Mouse (Mus musculus) kidney, embryonic 15.5 days (tissue): ENCODE results near the gene Cybb. TPM values are rescaled to one million over a fixed set of nuclear protein-coding genes. Genes with fewer than 3 reads are reported as not detected.
"Not testable (repeated sequence)": the region's sequence is repeated elsewhere in the genome, so short reads cannot be mapped to it uniquely, and the experiment has no call there.

Experiments used
- ATAC-seq: fragments of 200-750 bp; cut with Nextera tagmentation; replicated peaks from 2 replicates; pipeline ENCODE4 v1.8.0; 2017; ENCODE audit warnings: moderate TSS enrichment; ENCODE audit not compliant: low FRiP score
- H3K27ac ChIP-seq: fragments of 300-500 bp; sonication (generic); 2 replicates; pipeline ENCODE4 v1.5.1; 2015; ENCODE audit warnings: mild to moderate bottlenecking, inconsistent platforms
- H3K27me3 ChIP-seq: fragments of 300-500 bp; sonication (generic); 2 replicates; pipeline ENCODE4 v1.6.1; 2015; ENCODE audit warnings: inconsistent platforms
- H3K36me3 ChIP-seq: fragments of 300-500 bp; sonication (generic); 2 replicates; pipeline ENCODE4 v1.6.1; 2015; ENCODE audit warnings: inconsistent platforms
- H3K4me1 ChIP-seq: fragments of 300-500 bp; sonication (generic); 2 replicates; pipeline ENCODE4 v1.6.1; 2015; ENCODE audit warnings: inconsistent platforms
- H3K4me2 ChIP-seq: fragments of 300-500 bp; sonication (generic); 2 replicates; pipeline ENCODE4 v1.6.1; 2015; ENCODE audit warnings: moderate library complexity, mild to moderate bottlenecking, inconsistent platforms
- H3K4me3 ChIP-seq: fragments of 300-500 bp; sonication (generic); replicated peaks from 2 replicates; pipeline ENCODE4 v1.5.1; 2015; ENCODE audit warnings: mild to moderate bottlenecking, inconsistent platforms
- H3K9ac ChIP-seq: fragments of 300-500 bp; sonication (generic); 2 replicates; pipeline ENCODE4 v1.6.1; 2015; ENCODE audit warnings: mild to moderate bottlenecking, inconsistent platforms
- H3K9me3 ChIP-seq: fragments of 300-500 bp; sonication (generic); replicated peaks from 2 replicates; pipeline ENCODE4 v1.6.1; 2016; ENCODE audit warnings: inconsistent platforms
- WGBS: fragments of 180-500 bp; shearing (Covaris S2); methylation state at CpG from one replicate; pipeline ENCODE4 v1.1.7; 2015; ENCODE audit warnings: mixed read lengths; 5-methylcytosine and 5-hydroxymethylcytosine counted together
- polyA plus RNA-seq: library from polyadenylated mRNA; unstranded; fragments of >200 nt; fragmentation: Nextera tagmentation; extraction: Ambion mirVana; gene quantifications from 2 replicates; pipeline ENCODE4 v1.2.1, GENCODE M21; 2015

The Cybb gene
- 2.3 and 2.6 TPM in 2 replicates for polyA plus RNA-seq

- no peak for ATAC-seq
- Histone ChIP-seq H3K27me3 (no peaks in the 10 kb centered on the region), H3K9ac (no peak within 1 kb of the TSS), H3K27ac (no peak within 1 kb of the TSS), H3K4me3 (no peak within 1 kb of the TSS), H3K36me3 (no peaks in the 10 kb centered on the region), H3K9me3 (no peaks in the 10 kb centered on the region), H3K4me1 (no peaks in the 10 kb centered on the region), H3K4me2 (no peak within 1 kb of the TSS)
- 80% methylated on average over 4 of the region's 4 CpGs for WGBS
Observed at GRCm38 (mm10) chrX:9487671-9488070, at the start of gene Cybb. Gene Cybb (minus strand): TSS chrX:9487771.

GRCm38 (mm10) chrX:9536881-9537280 is 49.3 kb upstream of the Cybb start:
- Histone ChIP-seq H3K9me3 (no peaks in the 10 kb centered on the region), H3K4me3 (no peak overlapping the region), H3K27ac (no peak overlapping the region), H3K4me1 (no peaks in the 10 kb centered on the region), H3K9ac (no peak overlapping the region), H3K4me2 (no peak overlapping the region), H3K27me3 (no peaks in the 10 kb centered on the region), H3K36me3 (no peaks in the 10 kb centered on the region)
- 89% methylated on average over 3 of the region's 3 CpGs for WGBS
- no peak for ATAC-seq

- 26% methylated on average over 2 of the region's 2 CpGs for WGBS
- not testable (repeated sequence) for H3K4me1 ChIP-seq
Observed at GRCm38 (mm10) chrX:9519969-9520368, 32.4 kb upstream of the Cybb start.

GRCm38 (mm10) chrX:9517531-9517930 is 30.0 kb upstream of the Cybb start:
- H3K4me3 ChIP-seq, H3K27ac ChIP-seq, H3K9ac ChIP-seq, H3K27me3 ChIP-seq, H3K4me1 ChIP-seq, H3K4me2 ChIP-seq, H3K9me3 ChIP-seq, H3K36me3 ChIP-seq, ATAC-seq: not testable (repeated sequence)

More at GRCm38 (mm10) chrX:9519969-9520368, 32.4 kb upstream of the Cybb start:
- not testable (repeated sequence) for H3K4me2 ChIP-seq, H3K9me3 ChIP-seq, H3K4me3 ChIP-seq, ATAC-seq, H3K9ac ChIP-seq, H3K27me3 ChIP-seq, H3K36me3 ChIP-seq, H3K27ac ChIP-seq

- not testable (repeated sequence) for H3K27ac ChIP-seq, H3K4me3 ChIP-seq, H3K27me3 ChIP-seq, H3K9me3 ChIP-seq, H3K4me2 ChIP-seq, ATAC-seq, H3K4me1 ChIP-seq, H3K36me3 ChIP-seq, H3K9ac ChIP-seq
- 76% methylated on average over 6 of the region's 6 CpGs for WGBS
Observed at GRCm38 (mm10) chrX:9475036-9475435, 12.5 kb downstream of the Cybb start.

GRCm38 (mm10) chrX:9474440-9474839 is 13.1 kb downstream of the Cybb start:
- H3K9ac ChIP-seq: no peak overlapping the region
- no peaks in the 10 kb centered on the region for H3K36me3 ChIP-seq
- ATAC-seq: no peak
- no peaks in the 10 kb centered on the region for H3K4me1 ChIP-seq
- H3K9me3 ChIP-seq: no peaks in the 10 kb centered on the region
- H3K4me3 ChIP-seq: no peak overlapping the region
- H3K27ac ChIP-seq: no peak overlapping the region
- no peaks in the 10 kb centered on the region for H3K27me3 ChIP-seq
- H3K4me2 ChIP-seq: no peak overlapping the region

- no peaks in the 10 kb centered on the region for H3K27me3 ChIP-seq
- no peak overlapping the region for H3K4me2 ChIP-seq
- no peak overlapping the region for H3K9ac ChIP-seq
- H3K9me3 ChIP-seq: no peaks in the 10 kb centered on the region
- H3K36me3 ChIP-seq: no peaks in the 10 kb centered on the region
- ATAC-seq: no peak
- H3K4me1 ChIP-seq: no peaks in the 10 kb centered on the region
- H3K27ac ChIP-seq: no peak overlapping the region
- no peak overlapping the region for H3K4me3 ChIP-seq
- whole genome bisulfite sequencing: 81% methylated on average over 2 of the region's 2 CpGs
Observed at GRCm38 (mm10) chrX:9473768-9474167, 13.8 kb downstream of the Cybb start.

GRCm38 (mm10) chrX:9470811-9471388 is 16.7 kb downstream of the Cybb start:
- no peaks in the 10 kb centered on the region for H3K4me1 ChIP-seq
- H3K4me3 ChIP-seq: no peak overlapping the region
- no peak overlapping the region for H3K9ac ChIP-seq

GRCm38 (mm10) chrX:9469100-9469499 is 18.5 kb downstream of the Cybb start:
- Histone ChIP-seq H3K27me3 (no peaks in the 10 kb centered on the region), H3K9ac (no peak overlapping the region), H3K4me3 (no peak overlapping the region), H3K4me2 (no peak overlapping the region), H3K4me1 (no peaks in the 10 kb centered on the region), H3K27ac (no peak overlapping the region), H3K9me3 (no peaks in the 10 kb centered on the region), H3K36me3 (no peaks in the 10 kb centered on the region)
- ATAC-seq: no peak

More at GRCm38 (mm10) chrX:9470811-9471388, 16.7 kb downstream of the Cybb start:
- no peak for ATAC-seq
- Histone ChIP-seq H3K4me2 (no peak overlapping the region), H3K27ac (no peak overlapping the region), H3K27me3 (no peaks in the 10 kb centered on the region), H3K36me3 (no peaks in the 10 kb centered on the region), H3K9me3 (no peaks in the 10 kb centered on the region)
- 65% methylated on average over 3 of the region's 3 CpGs for WGBS

- Histone ChIP-seq H3K27ac (no peak overlapping the region), H3K4me3 (no peak overlapping the region), H3K9me3 (no peaks in the 10 kb centered on the region), H3K4me1 (no peaks in the 10 kb centered on the region), H3K36me3 (no peaks in the 10 kb centered on the region), H3K9ac (no peak overlapping the region), H3K27me3 (no peaks in the 10 kb centered on the region), H3K4me2 (no peak overlapping the region)
- ATAC-seq: no peak
- WGBS: 89% methylated on average over 4 of the region's 4 CpGs
Observed at GRCm38 (mm10) chrX:9467020-9467419, 20.6 kb downstream of the Cybb start.

GRCm38 (mm10) chrX:9465890-9466289 is 21.7 kb downstream of the Cybb start:
- H3K27ac ChIP-seq: no peak overlapping the region
- whole genome bisulfite sequencing: 71% methylated on average over 2 of the region's 2 CpGs
- ATAC-seq: no peak

GRCm38 (mm10) chrX:9462671-9463070 is 24.9 kb downstream of the Cybb start:
- ATAC-seq: no peak
- H3K4me1 ChIP-seq: no peaks in the 10 kb centered on the region
- H3K9ac ChIP-seq: no peak overlapping the region

More at GRCm38 (mm10) chrX:9465890-9466289, 21.7 kb downstream of the Cybb start:
- Histone ChIP-seq H3K4me1 (no peaks in the 10 kb centered on the region), H3K36me3 (no peaks in the 10 kb centered on the region), H3K4me3 (no peak overlapping the region), H3K9ac (no peak overlapping the region), H3K4me2 (no peak overlapping the region), H3K9me3 (no peaks in the 10 kb centered on the region), H3K27me3 (no peaks in the 10 kb centered on the region)

GRCm38 (mm10) chrX:9461399-9461798 is 26.2 kb downstream of the Cybb start:
- no peaks in the 10 kb centered on the region for H3K9me3 ChIP-seq
- H3K27me3 ChIP-seq: no peaks in the 10 kb centered on the region
- H3K4me1 ChIP-seq: no peaks in the 10 kb centered on the region
- H3K4me2 ChIP-seq: no peak overlapping the region
- H3K36me3 ChIP-seq: no peaks in the 10 kb centered on the region
- ATAC-seq: no peak
- H3K9ac ChIP-seq: no peak overlapping the region
- no peak overlapping the region for H3K4me3 ChIP-seq
- H3K27ac ChIP-seq: no peak overlapping the region

More at GRCm38 (mm10) chrX:9462671-9463070, 24.9 kb downstream of the Cybb start:
- Histone ChIP-seq H3K27ac (no peak overlapping the region), H3K27me3 (no peaks in the 10 kb centered on the region), H3K9me3 (no peaks in the 10 kb centered on the region), H3K4me2 (no peak overlapping the region), H3K4me3 (no peak overlapping the region), H3K36me3 (no peaks in the 10 kb centered on the region)
- 55% methylated on average over 3 of the region's 3 CpGs for WGBS
